Comparison of ENCODE assay signal across 18 mouse cellular contexts in the genomic region with DNA sequence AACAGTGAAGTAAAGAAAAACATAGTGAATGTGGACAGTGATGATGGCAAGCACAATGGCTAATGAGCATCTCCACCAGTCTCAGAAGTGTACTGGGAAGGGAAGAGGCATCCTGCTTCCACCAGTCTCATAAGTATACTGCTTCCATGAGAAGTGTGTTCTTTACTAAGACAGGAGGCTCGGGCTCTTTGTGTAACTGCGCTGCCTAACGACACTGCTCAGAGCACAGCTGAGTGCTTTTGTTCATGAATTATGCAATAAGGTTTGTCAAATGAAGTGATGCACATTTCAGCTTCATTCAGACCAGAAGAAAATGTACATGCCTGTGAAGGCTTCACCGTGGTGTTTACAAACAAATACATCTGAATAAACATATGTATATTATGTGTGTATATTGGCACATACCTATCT. TPM values are rescaled to one million over a fixed set of nuclear protein-coding genes. Genes with fewer than 3 reads are reported as not detected.
DNase-seq lines count a peak whose midpoint lies in the region; ATAC-seq and TF ChIP-seq lines count a peak whose summit lies in the region.
"Had no signal": no experiment of that assay in that cellular context is flagged by ENCODE, and none has a peak within 500 bp of the region (broad histone marks: within the 10 kb centered on the region; RNA-seq: fewer than 3 reads in every experiment).

No protein-coding gene starts in this region.

- no peak overlapping the region for H3K9ac ChIP-seq in heart, postnatal 0 days (replicated peaks; ENCODE audit: low read depth, low read length)
- no peak overlapping the region for H3K9ac ChIP-seq in forebrain, embryonic 15.5 days (replicated peaks)
- H3K9ac ChIP-seq in hindbrain, embryonic 15.5 days = no peak overlapping the region
- H3K9ac ChIP-seq in midbrain, postnatal 0 days (replicated peaks; ENCODE audit: low read length, poor library complexity, severe bottlenecking) = no peak overlapping the region
- H3K9ac ChIP-seq: embryonic facial prominence, embryonic 12.5 days; heart, embryonic 15.5 days; stomach, embryonic 15.5 days had no signal

- H3K27ac ChIP-seq in heart, postnatal 0 days (ENCODE audit: low read depth) = 0 out of 2 replicates have a peak overlapping the region, but pooled peaks have one; percentile 15
- H3K27ac ChIP-seq in forebrain, embryonic 15.5 days (replicated peaks) = peak overlapping the region; percentile 52; the same call in 1 of the 2 replicates
- peak overlapping the region; percentile 17; the same call in 1 of the 2 replicates for H3K27ac ChIP-seq in hindbrain, embryonic 15.5 days (replicated peaks)
- H3K27ac ChIP-seq in midbrain, postnatal 0 days (ENCODE audit: low read depth, low read length) = no peak overlapping the region
- H3K27ac ChIP-seq in layer of hippocampus, adult 2 months = no peak overlapping the region; the same call in 1 of the 2 replicates
- H3K27ac ChIP-seq: embryonic facial prominence, embryonic 12.5 days; heart, embryonic 15.5 days; macrophage; stomach, embryonic 15.5 days had no signal

- DNase-seq in heart, postnatal 0 days (ENCODE audit: low spot score) = no peak
- DNase-seq in heart, postnatal 4 days = no peak
- peak; percentile 34 for DNase-seq in midbrain, postnatal 0 days (ENCODE audit: low spot score)
- no peak for DNase-seq in thymus, postnatal 10 days (ENCODE audit: low spot score in 2 of 2)
- no peak for DNase-seq in layer of hippocampus, adult 2 months (ENCODE audit: low spot score in 2 of 2)
- DNase-seq: cerebellum, adult 9-10 months; kidney, adult 11 months; right cerebral cortex, postnatal 4 days; thymus, postnatal 4 days had no signal

- H3K4me2 ChIP-seq in heart, postnatal 0 days (ENCODE audit: low read depth, low read length) = no peak overlapping the region
- no peak overlapping the region for H3K4me2 ChIP-seq in forebrain, embryonic 15.5 days (replicated peaks)
- H3K4me2 ChIP-seq in hindbrain, embryonic 15.5 days = no peak overlapping the region
- H3K4me2 ChIP-seq in midbrain, postnatal 0 days (ENCODE audit: low read depth, low read length, poor library complexity, severe bottlenecking) = no peak overlapping the region
- H3K4me2 ChIP-seq: embryonic facial prominence, embryonic 12.5 days; heart, embryonic 15.5 days; liver, embryonic 11.5 days; stomach, embryonic 15.5 days had no signal

- TF ChIP-seq CTCF in heart, postnatal 0 days (IDR thresholded peaks at IDR 0.05; ENCODE audit: low read depth) = no peak
- no peak for TF ChIP-seq CTCF in midbrain, postnatal 0 days (IDR thresholded peaks at IDR 0.05)
- TF ChIP-seq CTCF in layer of hippocampus, adult 2 months (conservative IDR thresholded peaks at IDR 0.05) = no peak

- no peaks in the 10 kb centered on the region for H3K9me3 ChIP-seq in heart, postnatal 0 days (replicated peaks; ENCODE audit: control insufficient read depth, low read length)
- no peaks in the 10 kb centered on the region for H3K9me3 ChIP-seq in forebrain, embryonic 15.5 days
- no peaks in the 10 kb centered on the region for H3K9me3 ChIP-seq in hindbrain, embryonic 15.5 days
- H3K9me3 ChIP-seq in midbrain, postnatal 0 days (ENCODE audit: low read length) = no peaks in the 10 kb centered on the region
- H3K9me3 ChIP-seq: embryonic facial prominence, embryonic 12.5 days; heart, embryonic 15.5 days; stomach, embryonic 15.5 days had no signal

- H3K36me3 ChIP-seq in heart, postnatal 0 days (replicated peaks; ENCODE audit: control insufficient read depth, insufficient read depth, low read length) = no peaks in the 10 kb centered on the region
- H3K36me3 ChIP-seq in forebrain, embryonic 15.5 days = no peaks in the 10 kb centered on the region
- no peaks in the 10 kb centered on the region for H3K36me3 ChIP-seq in hindbrain, embryonic 15.5 days
- no peaks in the 10 kb centered on the region for H3K36me3 ChIP-seq in midbrain, postnatal 0 days (ENCODE audit: insufficient read depth, low read length)
- H3K36me3 ChIP-seq: embryonic facial prominence, embryonic 12.5 days; heart, embryonic 15.5 days; stomach, embryonic 15.5 days had no signal

- 79% methylated on average over 4 of the region's 4 CpGs for WGBS in heart, postnatal 0 days
- 19% methylated on average over 4 of the region's 4 CpGs for WGBS in forebrain, embryonic 15.5 days
- WGBS in hindbrain, embryonic 15.5 days = 12% methylated on average over 4 of the region's 4 CpGs
- 21% methylated on average over 4 of the region's 4 CpGs for WGBS in midbrain, postnatal 0 days

- no peak for TF ChIP-seq EP300 in heart, postnatal 0 days (IDR thresholded peaks at IDR 0.05; ENCODE audit: low read depth)

- no peak for ATAC-seq in heart, postnatal 0 days (ENCODE audit: insufficient read depth, low read depth)
- peak; percentile 91 for ATAC-seq in forebrain, embryonic 15.5 days (replicated peaks)
- no peak; the same call in 1 of the 2 replicates for ATAC-seq in hindbrain, embryonic 15.5 days (ENCODE audit: low FRiP score, low read depth)
- ATAC-seq in midbrain, postnatal 0 days (ENCODE audit: low FRiP score) = no peak; the same call in 1 of the 2 replicates
- no peak for ATAC-seq in megakaryocyte-erythroid progenitor cell, adult 5-6 weeks (replicated peaks; ENCODE audit: low FRiP score, low TSS enrichment, poor library complexity, severe bottlenecking)

- H3K27me3 ChIP-seq in heart, postnatal 0 days (ENCODE audit: control insufficient read depth, insufficient read depth, low read length) = no peaks in the 10 kb centered on the region
- no peaks in the 10 kb centered on the region for H3K27me3 ChIP-seq in forebrain, embryonic 15.5 days
- H3K27me3 ChIP-seq in hindbrain, embryonic 15.5 days = no peaks in the 10 kb centered on the region
- no peaks in the 10 kb centered on the region for H3K27me3 ChIP-seq in midbrain, postnatal 0 days (ENCODE audit: insufficient read depth, low read length)
- H3K27me3 ChIP-seq: embryonic facial prominence, embryonic 12.5 days; heart, embryonic 15.5 days; stomach, embryonic 15.5 days had no signal

- no peaks in the 10 kb centered on the region for H3K4me1 ChIP-seq in heart, postnatal 0 days (ENCODE audit: control insufficient read depth, insufficient read depth)
- peaks cover 5% of the 10 kb centered on the region for H3K4me1 ChIP-seq in forebrain, embryonic 15.5 days
- H3K4me1 ChIP-seq in hindbrain, embryonic 15.5 days (replicated peaks) = peaks cover 5% of the 10 kb centered on the region
- no peaks in the 10 kb centered on the region for H3K4me1 ChIP-seq in midbrain, postnatal 0 days (ENCODE audit: insufficient read depth, low read length)
- H3K4me1 ChIP-seq: heart, embryonic 15.5 days; stomach, embryonic 15.5 days had no signal

- no peak overlapping the region for H3K4me3 ChIP-seq in heart, postnatal 0 days (ENCODE audit: low read depth, low read length)
- H3K4me3 ChIP-seq in forebrain, embryonic 15.5 days = no peak overlapping the region
- no peak overlapping the region for H3K4me3 ChIP-seq in hindbrain, embryonic 15.5 days
- no peak overlapping the region for H3K4me3 ChIP-seq in midbrain, postnatal 0 days (ENCODE audit: low read depth, low read length)
- no peak overlapping the region for H3K4me3 ChIP-seq in layer of hippocampus, adult 2 months
- H3K4me3 ChIP-seq: embryonic facial prominence, embryonic 12.5 days; heart, embryonic 15.5 days; stomach, embryonic 15.5 days had no signal

RNA-seq across cellular contexts. Expression of a gene that starts 59.4 kb away (rescaled TPM):
- 2.2 and 2.8 TPM in 2 replicates for total RNA-seq in heart, postnatal 0 days (2014; rRNA removed; ENCODE audit: low replicate concordance)
- polyA plus RNA-seq in heart, postnatal 0 days (2015; fragmentation: Nextera tagmentation; extraction: Ambion mirVana) = 1.1 and 1.5 TPM in 2 replicates
- total RNA-seq in heart, postnatal 4 days (2021) = 1 to 10 TPM; 2.4 to 2.6 TPM
- 0.95 and 1.2 TPM in 2 replicates for polyA plus RNA-seq in forebrain, embryonic 15.5 days (2015; fragmentation: Nextera tagmentation; extraction: Ambion mirVana)
- polyA plus RNA-seq in hindbrain, embryonic 15.5 days (2015; fragmentation: Nextera tagmentation; extraction: Ambion mirVana) = 1.4 and 1.7 TPM in 2 replicates
- total RNA-seq in midbrain, postnatal 0 days (2014; rRNA removed) = 5.0 and 5.3 TPM in 2 replicates
- 4.2 and 5.2 TPM in 2 replicates for polyA plus RNA-seq in midbrain, postnatal 0 days (2015; fragmentation: Nextera tagmentation; extraction: Ambion mirVana)
- 1 to 10 TPM; 1.1 to 1.2 TPM for total RNA-seq in layer of hippocampus, adult 2 months (2021)
- not detected in 2 replicates for total RNA-seq in megakaryocyte-erythroid progenitor cell, adult 5-6 weeks (2014; fragmentation: Nextera tagmentation)
- 0.53 TPM in 1 of 2 replicates, not detected in the other for total RNA-seq in megakaryocyte-erythroid progenitor cell, adult 5-6 weeks (2017)
- total RNA-seq: MEL had no signal

Comparison
In these comparisons a context has a peak if more than half of its experiments do, and no peak if none do; other contexts are left out.
1. H3K27ac ChIP-seq: peak in heart, postnatal 0 days (single experiment), forebrain, embryonic 15.5 days (single experiment) and hindbrain, embryonic 15.5 days (single experiment); none in midbrain, postnatal 0 days (single experiment) and layer of hippocampus, adult 2 months (single experiment).